Mouse (Mus musculus): ENCODE measurements around the gene Gsx2. TPM values are rescaled to one million over a fixed set of nuclear protein-coding genes. Genes with fewer than 3 reads are reported as not detected.

The Gsx2 gene
- not detected in 2 replicates for polyA plus RNA-seq (2015; fragmentation: Nextera tagmentation; extraction: Ambion mirVana)

DNA sequence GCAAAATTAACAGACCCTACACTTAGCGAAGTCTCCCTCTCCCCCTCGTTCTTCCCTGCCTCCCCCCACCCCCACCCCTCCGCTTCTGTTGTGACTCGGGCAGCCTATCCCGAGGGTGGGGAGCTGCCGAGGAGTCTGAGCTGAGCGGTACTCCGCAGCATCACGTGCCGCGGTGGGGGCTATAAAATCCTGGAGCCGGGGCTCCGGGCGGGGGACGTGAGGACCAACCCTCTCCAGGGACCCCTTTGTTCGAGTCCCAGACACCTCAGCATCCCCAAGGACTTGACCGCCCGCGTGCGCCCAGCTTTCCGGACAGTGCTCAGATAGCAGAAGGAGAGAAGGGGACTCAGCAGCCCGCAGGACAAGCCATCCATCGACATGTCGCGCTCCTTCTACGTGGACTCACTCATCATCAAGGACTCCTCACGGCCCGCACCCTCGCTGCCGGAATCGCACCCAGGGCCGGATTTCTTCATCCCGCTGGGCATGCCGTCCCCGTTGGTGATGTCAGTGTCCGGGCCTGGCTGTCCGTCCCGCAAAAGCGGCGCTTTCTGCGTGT, at the start of gene Gsx2:
TSS of gene Gsx2 (plus strand) at position 219 of the 559 bp plus-strand sequence.

GRCm38 (mm10) chr5:75044310-75044904, 31.0 kb upstream of the Gsx2 start, which contains the start of gene Chic2:
Chic2 (minus strand) TSS chr5:75044774.

Other genes with a start within 250 kb of the Gsx2 start
- 57.4 and 69.9 TPM in 2 replicates for gene Chic2, start 30.8 kb upstream of the Gsx2 start, polyA plus RNA-seq (2015; fragmentation: Nextera tagmentation; extraction: Ambion mirVana)
- 19.0 and 34.4 TPM in 2 replicates for gene Pdgfra, start 76.7 kb downstream of the Gsx2 start, polyA plus RNA-seq (2015; fragmentation: Nextera tagmentation; extraction: Ambion mirVana)

Data from adrenal gland, postnatal 0 days (tissue).